Mouse (Mus musculus) liver, embryonic 15.5 days (tissue): ENCODE measurements around the gene Tspan9. TPM values are rescaled to one million over a fixed set of nuclear protein-coding genes. Genes with fewer than 3 reads are reported as not detected.

Experiments
- ATAC-seq: fragments of 200-750 bp; cut with Nextera tagmentation; 2 replicates; pipeline ENCODE4 v1.8.0; 2017; ENCODE audit warnings: moderate number of reproducible peaks, mild to moderate bottlenecking, moderate library complexity; ENCODE audit not compliant: insufficient read depth
- H3K27ac ChIP-seq: fragments of 300-500 bp; sonication (generic); replicated peaks from 2 replicates; pipeline ENCODE4 v1.5.1; 2015; ENCODE audit warnings: mild to moderate bottlenecking, inconsistent platforms
- H3K27me3 ChIP-seq: fragments of 300-500 bp; sonication (generic); 2 replicates; pipeline ENCODE4 v1.6.1; 2015; ENCODE audit warnings: mild to moderate bottlenecking, inconsistent platforms
- H3K36me3 ChIP-seq: fragments of 300-500 bp; sonication (generic); replicated peaks from 2 replicates; pipeline ENCODE4 v1.6.1; 2015; ENCODE audit warnings: moderate library complexity, mild to moderate bottlenecking, inconsistent platforms
- H3K4me1 ChIP-seq: fragments of 300-500 bp; sonication (generic); replicated peaks from 2 replicates; pipeline ENCODE4 v1.6.1; 2015; ENCODE audit warnings: inconsistent platforms
- H3K4me2 ChIP-seq: fragments of 300-500 bp; sonication (generic); 2 replicates; pipeline ENCODE4 v1.6.1; 2015; ENCODE audit warnings: moderate library complexity, mild to moderate bottlenecking, inconsistent platforms
- H3K4me3 ChIP-seq: fragments of 300-500 bp; sonication (generic); replicated peaks from 2 replicates; pipeline ENCODE4 v1.5.1; 2015; ENCODE audit warnings: mild to moderate bottlenecking, inconsistent platforms
- H3K9ac ChIP-seq: fragments of 300-500 bp; sonication (generic); 2 replicates; pipeline ENCODE4 v1.6.1; 2015; ENCODE audit warnings: moderate library complexity, mild to moderate bottlenecking, inconsistent platforms
- H3K9me3 ChIP-seq: fragments of 300-500 bp; sonication (generic); replicated peaks from 2 replicates; pipeline ENCODE4 v1.6.1; 2016; ENCODE audit warnings: inconsistent platforms
- WGBS: fragments of 180-500 bp; shearing (Covaris S2); methylation state at CpG from one replicate; pipeline ENCODE4 v1.1.7; 2015; ENCODE audit warnings: mixed read lengths; ENCODE audit not compliant: insufficient replicate concordance; 5-methylcytosine and 5-hydroxymethylcytosine counted together
- polyA plus RNA-seq: library from polyadenylated mRNA; unstranded; fragments of >200 nt; fragmentation: Nextera tagmentation; extraction: Ambion mirVana; gene quantifications from 2 replicates; pipeline ENCODE4 v1.2.1, GENCODE M21; 2015

The Tspan9 gene
- polyA plus RNA-seq, 1 experiment from 2014 or later = 23.6 TPM

GRCm38 (mm10) chr6:127991509-127992176, 151.8 kb downstream of the Tspan9 start:
- H3K4me3 ChIP-seq = no peak overlapping the region
- no peak overlapping the region for H3K4me2 ChIP-seq
- no peaks in the 10 kb centered on the region for H3K27me3 ChIP-seq
- no peak overlapping the region for H3K27ac ChIP-seq
- 47% methylated on average over 11 of the region's 11 CpGs for WGBS
- H3K4me1 ChIP-seq = no peaks in the 10 kb centered on the region
- H3K36me3 ChIP-seq = no peaks in the 10 kb centered on the region
- no peak for ATAC-seq
- H3K9me3 ChIP-seq = no peaks in the 10 kb centered on the region
- H3K9ac ChIP-seq = no peak overlapping the region

DNA sequence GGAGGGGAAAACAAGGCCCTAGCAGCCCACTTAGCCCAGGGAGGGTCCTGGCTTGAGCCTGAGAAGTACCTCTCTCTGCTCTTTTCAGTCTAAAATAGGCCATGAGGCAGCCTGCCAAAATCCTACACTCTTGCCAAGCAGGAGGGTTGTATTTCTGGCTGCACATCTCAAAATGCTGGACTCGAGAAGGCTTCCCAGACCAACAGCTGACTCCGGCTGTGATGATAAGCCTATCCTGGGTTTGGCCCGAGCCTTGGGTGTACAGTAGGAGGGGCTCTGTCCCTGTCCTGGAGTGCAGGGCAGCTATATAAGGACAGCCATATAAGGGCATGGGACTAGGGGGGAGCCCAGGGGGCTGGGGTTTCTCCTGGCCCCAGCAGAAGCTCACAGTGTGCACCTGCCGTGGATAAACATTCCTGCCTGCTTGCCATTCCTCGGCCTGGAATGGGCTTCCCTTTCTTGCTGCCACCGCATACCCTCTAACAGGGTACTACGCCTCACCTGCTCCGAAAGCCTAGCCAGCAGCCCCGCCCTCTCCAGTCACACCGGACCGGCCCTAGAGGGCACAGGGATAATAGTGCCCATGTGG, 153.7 kb downstream of the Tspan9 start:
- Histone ChIP-seq H3K9me3 (no peaks in the 10 kb centered on the region), H3K4me3 (no peak overlapping the region), H3K9ac (no peak overlapping the region), H3K4me2 (no peak overlapping the region), H3K36me3 (no peaks in the 10 kb centered on the region), H3K4me1 (no peaks in the 10 kb centered on the region), H3K27ac (no peak overlapping the region), H3K27me3 (no peaks in the 10 kb centered on the region)
- no peak for ATAC-seq
- 71% methylated on average over 11 of the region's 11 CpGs for WGBS

GRCm38 (mm10) chr6:127988944-127989494, 154.4 kb downstream of the Tspan9 start:
- no peaks in the 10 kb centered on the region for H3K36me3 ChIP-seq
- WGBS = 72% methylated on average over 12 of the region's 12 CpGs
- no peaks in the 10 kb centered on the region for H3K4me1 ChIP-seq
- no peaks in the 10 kb centered on the region for H3K9me3 ChIP-seq
- no peak overlapping the region for H3K27ac ChIP-seq
- ATAC-seq = no peak
- H3K4me2 ChIP-seq = no peak overlapping the region
- H3K9ac ChIP-seq = no peak overlapping the region
- no peaks in the 10 kb centered on the region for H3K27me3 ChIP-seq
- H3K4me3 ChIP-seq = no peak overlapping the region

- Histone ChIP-seq H3K4me3 (no peak overlapping the region), H3K4me2 (no peak overlapping the region), H3K36me3 (no peaks in the 10 kb centered on the region), H3K4me1 (no peaks in the 10 kb centered on the region), H3K9ac (no peak overlapping the region), H3K27me3 (no peaks in the 10 kb centered on the region), H3K27ac (no peak overlapping the region), H3K9me3 (no peaks in the 10 kb centered on the region)
- ATAC-seq = no peak
- WGBS = 79% methylated on average over 14 of the region's 14 CpGs
Measured at GRCm38 (mm10) chr6:127987374-127987773, 156.0 kb downstream of the Tspan9 start.

DNA sequence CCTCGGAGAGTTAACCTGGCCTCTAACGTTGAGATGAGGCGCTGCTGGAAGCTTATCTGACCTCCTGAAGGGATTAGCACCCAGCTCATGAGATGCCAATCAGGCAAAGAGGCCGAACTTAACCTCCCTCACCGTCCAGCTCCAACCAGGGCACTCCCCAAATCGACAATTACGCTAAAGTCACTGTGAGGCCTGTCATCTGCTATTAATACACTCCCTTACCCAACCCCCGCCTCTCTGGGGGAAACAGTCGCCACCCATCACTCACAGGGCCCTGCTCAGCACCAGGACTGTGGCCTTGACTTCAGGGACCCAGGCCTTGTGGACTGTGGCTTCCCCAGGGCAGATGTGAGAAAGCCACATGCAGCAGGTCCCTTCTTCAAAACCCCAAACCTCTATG, 157.0 kb downstream of the Tspan9 start:
- Histone ChIP-seq H3K9ac (no peak overlapping the region), H3K27ac (no peak overlapping the region)
- WGBS = 36% methylated on average over 9 of the region's 9 CpGs

GRCm38 (mm10) chr6:127981176-127981575, 162.2 kb downstream of the Tspan9 start:
- Histone ChIP-seq H3K4me3 (no peak overlapping the region), H3K4me2 (no peak overlapping the region), H3K9ac (no peak overlapping the region), H3K36me3 (no peaks in the 10 kb centered on the region), H3K4me1 (0 out of 2 replicates have a peak, but pooled peaks cover 4% of the 10 kb centered on the region), H3K27ac (no peak overlapping the region), H3K9me3 (no peaks in the 10 kb centered on the region), H3K27me3 (no peaks in the 10 kb centered on the region)
- WGBS = 52% methylated on average over 8 of the region's 8 CpGs
- no peak for ATAC-seq

More for the DNA sequence above, 157.0 kb downstream of the Tspan9 start:
- H3K4me1 ChIP-seq = 0 out of 2 replicates have a peak, but pooled peaks cover 3% of the 10 kb centered on the region
- H3K9me3 ChIP-seq = no peaks in the 10 kb centered on the region
- no peaks in the 10 kb centered on the region for H3K36me3 ChIP-seq
- H3K4me2 ChIP-seq = no peak overlapping the region
- no peak for ATAC-seq
- H3K4me3 ChIP-seq = no peak overlapping the region
- H3K27me3 ChIP-seq = no peaks in the 10 kb centered on the region

DNA sequence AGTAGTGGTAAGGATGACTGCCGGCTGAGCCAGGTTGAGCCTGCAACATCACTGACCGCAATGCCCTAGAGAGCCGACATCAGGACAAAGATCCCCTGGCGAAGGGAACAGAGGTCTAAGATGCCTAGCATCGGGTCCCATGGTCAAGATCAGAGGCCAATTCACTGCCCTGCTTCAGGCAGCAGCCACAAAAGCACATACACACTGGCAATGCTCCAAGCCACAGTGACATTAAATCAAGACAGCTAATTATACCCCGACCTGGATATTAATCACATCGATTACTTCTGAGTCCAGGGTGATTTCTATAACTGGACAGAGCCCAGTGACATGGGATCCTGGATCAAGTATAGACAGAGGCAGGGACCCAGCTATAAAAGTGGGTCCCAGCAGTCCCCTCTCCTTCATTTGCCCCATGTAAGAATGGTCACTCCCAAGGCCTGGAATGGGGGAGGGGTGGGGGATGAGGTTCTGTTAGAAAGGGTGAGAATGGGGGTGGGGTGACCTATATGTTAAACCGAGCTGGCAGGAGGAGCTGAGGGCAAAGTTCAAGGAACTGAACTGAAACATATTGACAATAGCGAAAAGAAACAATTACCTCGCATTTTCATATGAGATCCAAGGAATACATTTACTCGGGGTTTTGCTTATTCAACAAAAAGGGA, 162.9 kb downstream of the Tspan9 start:
- ATAC-seq = no peak
- H3K27me3 ChIP-seq = no peaks in the 10 kb centered on the region
- H3K36me3 ChIP-seq = no peaks in the 10 kb centered on the region
- H3K9me3 ChIP-seq = no peaks in the 10 kb centered on the region
- 63% methylated on average over 11 of the region's 11 CpGs for WGBS
- no peak overlapping the region for H3K9ac ChIP-seq
- no peak overlapping the region for H3K4me2 ChIP-seq
- H3K27ac ChIP-seq = no peak overlapping the region
- H3K4me3 ChIP-seq = no peak overlapping the region
- 0 out of 2 replicates have a peak, but pooled peaks cover 4% of the 10 kb centered on the region for H3K4me1 ChIP-seq

- no peak for ATAC-seq
- WGBS = 80% methylated on average over 5 of the region's 5 CpGs
- H3K27ac ChIP-seq = no peak overlapping the region
Measured at GRCm38 (mm10) chr6:127979831-127980230, 163.6 kb downstream of the Tspan9 start.

DNA sequence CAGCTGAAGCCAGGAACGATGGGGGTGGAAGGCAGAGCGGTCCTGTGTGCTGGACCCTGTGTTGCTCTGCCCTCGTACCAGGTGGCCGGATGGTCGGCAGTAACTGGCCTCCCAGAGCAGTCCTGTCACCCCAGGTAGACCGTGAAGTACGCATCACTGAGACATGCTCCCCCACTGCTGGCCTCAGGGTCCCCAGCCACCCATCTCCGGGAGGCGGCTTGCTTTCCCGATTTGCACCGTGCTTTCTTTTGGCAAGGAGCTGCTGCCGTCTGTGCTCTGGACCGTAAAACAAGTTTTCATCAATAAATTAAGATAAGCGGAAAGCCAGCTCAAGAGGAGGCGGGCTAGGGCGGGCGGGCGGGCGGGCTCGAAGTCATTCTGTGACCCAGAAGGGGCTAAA, 164.5 kb downstream of the Tspan9 start:
- WGBS = 71% methylated on average over 20 of the region's 20 CpGs
- ATAC-seq = no peak
- Histone ChIP-seq H3K4me3 (no peak overlapping the region), H3K4me2 (no peak overlapping the region), H3K36me3 (no peaks in the 10 kb centered on the region), H3K9ac (no peak overlapping the region), H3K27ac (no peak overlapping the region), H3K9me3 (no peaks in the 10 kb centered on the region), H3K4me1 (0 out of 2 replicates have a peak, but pooled peaks cover 4% of the 10 kb centered on the region), H3K27me3 (no peaks in the 10 kb centered on the region)

More at GRCm38 (mm10) chr6:127979831-127980230, 163.6 kb downstream of the Tspan9 start:
- Histone ChIP-seq H3K9me3 (no peaks in the 10 kb centered on the region), H3K4me3 (no peak overlapping the region), H3K4me1 (0 out of 2 replicates have a peak, but pooled peaks cover 4% of the 10 kb centered on the region), H3K36me3 (no peaks in the 10 kb centered on the region), H3K27me3 (no peaks in the 10 kb centered on the region), H3K4me2 (no peak overlapping the region), H3K9ac (no peak overlapping the region)

GRCm38 (mm10) chr6:127976695-127977094, 166.7 kb downstream of the Tspan9 start:
- Histone ChIP-seq H3K4me3 (no peak overlapping the region), H3K36me3 (no peaks in the 10 kb centered on the region), H3K4me1 (0 out of 2 replicates have a peak, but pooled peaks cover 4% of the 10 kb centered on the region), H3K27ac (no peak overlapping the region), H3K4me2 (no peak overlapping the region), H3K9ac (no peak overlapping the region), H3K27me3 (no peaks in the 10 kb centered on the region), H3K9me3 (no peaks in the 10 kb centered on the region)
- 60% methylated on average over 6 of the region's 6 CpGs for WGBS
- ATAC-seq = no peak

- Histone ChIP-seq H3K4me3 (no peak overlapping the region), H3K27ac (no peak overlapping the region)
Measured at GRCm38 (mm10) chr6:127974000-127974399, 169.4 kb downstream of the Tspan9 start.

More at GRCm38 (mm10) chr6:127974000-127974399, 169.4 kb downstream of the Tspan9 start:
- 71% methylated on average over 9 of the region's 9 CpGs for WGBS
- no peak overlapping the region for H3K4me2 ChIP-seq
- H3K4me1 ChIP-seq = no peaks in the 10 kb centered on the region
- no peak overlapping the region for H3K9ac ChIP-seq
- H3K36me3 ChIP-seq = no peaks in the 10 kb centered on the region
- no peak for ATAC-seq
- H3K9me3 ChIP-seq = no peaks in the 10 kb centered on the region
- no peaks in the 10 kb centered on the region for H3K27me3 ChIP-seq
